Mouse (Mus musculus): ENCODE data around the gene A830005F24Rik.

- TF ChIP-seq MAFK (IDR thresholded peaks at IDR 0.05; ENCODE audit: insufficient read depth, low read depth, low read length) (no peak), HCFC1 (IDR thresholded peaks at IDR 0.05; ENCODE audit: borderline replicate concordance, insufficient read depth, low read length) (no peak), CHD2 (IDR thresholded peaks at IDR 0.05; ENCODE audit: low read depth, low read length) (no peak)
These were observed 31.5 kb downstream of the A830005F24Rik start for GRCm38 (mm10) chr13:48544867-48545266.
